Mouse (Mus musculus): ENCODE results near the gene Cuedc1.

- TF ChIP-seq MAX (IDR thresholded peaks at IDR 0.05; ENCODE audit: low read length) (no peak), CTCF (IDR thresholded peaks at IDR 0.05 in 2 of 3, conservative IDR thresholded peaks at IDR 0.05 in 1 of 3; ENCODE audit: control insufficient read depth in 1 of 3, insufficient read depth in 1 of 3, low read depth in 2 of 3, low read length in 3 of 3, poor library complexity in 1 of 3, severe bottlenecking in 1 of 3) (no peak), USF1 (IDR thresholded peaks at IDR 0.05; ENCODE audit: low read depth, low read length) (no peak), GATA1 (IDR thresholded peaks at IDR 0.05; ENCODE audit: low read depth, low read length) (no peak), MXI1 (IDR thresholded peaks at IDR 0.05; ENCODE audit: low read depth, low read length) (no peak), POLR2A (IDR thresholded peaks at IDR 0.05; ENCODE audit: control insufficient read depth in 1 of 2, insufficient read depth in 1 of 2, low read depth in 1 of 2, low read length in 2 of 2, poor library complexity in 1 of 2) (no peak)
These were observed 124.1 kb downstream of the Cuedc1 start for GRCm38 (mm10) chr11:88221929-88222475.

All from MEL (cell line).